Mouse (Mus musculus): ENCODE measurements around the gene Gm4181.
"Not testable (repeated sequence)": the region's sequence is repeated elsewhere in the genome, so short reads cannot be mapped to it uniquely, and the experiment has no call there.

Gm4181 gene

DNA sequence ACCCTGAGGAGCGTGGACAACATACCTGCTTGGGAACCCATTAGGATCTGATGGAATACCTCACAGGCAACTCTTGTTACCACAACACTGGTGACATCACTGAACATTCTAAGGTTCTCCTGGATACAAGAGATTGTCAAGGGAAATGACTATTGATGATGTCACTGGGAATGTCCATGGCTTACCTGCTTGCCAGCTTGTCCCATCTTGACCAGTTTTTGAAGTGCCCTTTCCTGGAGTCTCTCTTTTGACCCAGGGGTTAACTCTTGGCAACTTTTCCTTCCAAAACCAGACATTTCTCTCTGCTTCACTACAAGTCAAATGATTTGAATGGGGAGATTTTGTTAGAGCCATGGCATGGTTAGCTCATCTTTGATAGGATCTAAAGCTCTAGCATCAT, at the start of gene Gm4181:
Gene Gm4181, minus strand, starts transcription at position 101 of the 400 bp plus-strand sequence.
- not testable (repeated sequence) for DNase-seq

DNA sequence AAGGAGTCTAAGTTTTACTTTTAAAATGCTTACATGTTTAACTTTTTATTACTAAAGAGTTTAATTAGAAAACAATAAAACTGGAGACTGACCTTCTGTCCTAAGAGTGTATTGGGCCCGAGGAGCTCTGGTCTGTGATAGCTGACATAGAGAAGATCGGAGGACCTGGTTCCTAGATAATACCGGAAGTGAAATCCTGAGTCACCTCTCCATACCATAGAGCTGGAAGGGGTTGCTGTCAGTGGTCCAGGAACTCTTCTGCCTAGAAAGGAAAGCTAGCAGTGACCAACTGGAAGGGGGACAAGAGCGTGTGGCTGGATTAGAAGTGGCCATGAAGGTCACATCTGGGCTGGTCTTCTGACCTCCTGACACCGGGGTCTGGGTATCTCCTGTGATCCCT, 41.8 kb upstream of the Gm4181 start:
- DNase-seq: no peak

DNA sequence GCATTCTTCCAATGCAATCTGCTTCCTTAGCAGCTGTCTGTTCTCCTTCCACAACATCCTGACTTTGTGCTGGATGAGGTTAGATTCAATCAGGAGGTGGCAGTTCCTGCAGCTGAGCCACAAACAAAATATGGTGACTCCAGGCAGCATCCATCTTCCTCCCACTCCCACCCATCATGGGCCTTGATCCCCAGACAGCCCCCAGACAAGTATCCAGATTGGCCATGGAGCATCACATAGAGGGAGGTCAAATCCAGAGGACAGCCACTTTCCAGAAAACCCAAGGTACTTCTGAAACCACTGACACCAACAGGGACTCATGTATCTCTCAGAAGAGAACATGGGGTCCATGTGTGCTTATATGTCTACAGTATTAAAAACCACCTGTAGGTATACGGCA, 3.0 kb downstream of the Gm4181 start:
- DNase-seq: peak; percentile 3 to 15

DNA sequence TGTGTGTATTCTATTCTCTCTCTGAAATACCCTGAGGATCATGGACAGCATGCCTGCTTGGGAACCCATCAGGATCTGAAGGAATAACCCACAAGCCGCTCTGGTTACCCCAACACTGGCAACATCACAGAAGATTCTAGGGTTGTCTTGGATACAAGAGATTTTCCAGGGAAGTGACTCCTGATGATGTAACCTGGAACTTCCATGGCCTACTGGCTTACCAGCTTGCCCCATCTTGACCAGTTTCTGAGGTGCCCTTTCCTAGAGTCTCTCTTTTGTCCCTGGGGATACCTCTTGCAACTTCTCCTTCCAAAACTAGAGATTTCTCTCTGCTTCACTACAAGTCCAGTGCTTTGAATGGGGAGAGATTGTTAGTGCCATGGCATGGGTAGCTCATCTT, 24.3 kb downstream of the Gm4181 start, which contains the start of gene Gm17078:
Gene Gm17078, minus strand, starts transcription at position 101 of the 400 bp plus-strand sequence.
- DNase-seq: no peak

DNA sequence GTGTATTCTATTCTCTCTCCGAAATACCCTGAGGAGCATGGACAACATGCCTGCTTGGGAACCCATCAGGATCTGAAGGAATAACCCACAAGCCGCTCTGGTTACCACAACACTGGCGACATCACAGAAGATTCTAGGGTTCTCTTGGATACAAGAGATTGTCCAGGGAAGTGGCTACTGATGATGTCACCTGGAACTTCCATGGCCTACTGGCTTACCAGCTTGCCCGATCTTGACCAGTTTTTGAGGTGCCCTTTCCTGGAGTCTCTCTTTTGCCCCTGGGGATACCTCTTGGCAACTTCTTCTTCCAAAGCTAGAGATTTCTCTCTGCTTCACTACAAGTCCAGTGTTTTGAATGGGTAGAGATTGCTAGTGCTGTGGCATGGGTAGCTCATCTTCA, 43.4 kb downstream of the Gm4181 start, which contains the start of gene Gm17174:
Gene Gm17174, minus strand, starts transcription at position 101 of the 400 bp plus-strand sequence.
- DNase-seq: not testable (repeated sequence)
